Mouse (Mus musculus): ENCODE measurements around the gene Hcfc1r1.

GRCm38 (mm10) chr17:23682530-23682929 is 9.1 kb downstream of the Hcfc1r1 start:
- TF ChIP-seq CTCF (IDR thresholded peaks at IDR 0.05): no peak
- TF ChIP-seq EP300 (IDR thresholded peaks at IDR 0.05): no peak

All from lung, postnatal 0 days (tissue).